Mouse (Mus musculus): Measurements from ENCODE around the gene Clstn2. TPM values are rescaled to one million over a fixed set of nuclear protein-coding genes. Genes with fewer than 3 reads are reported as not detected.

Gene Clstn2
- total and polyA plus RNA-seq, 3 experiments: not detected

- H3K4me1 ChIP-seq (ENCODE audit: control insufficient read depth in 1 of 2, insufficient read depth in 2 of 2, low read length in 2 of 2): no peaks in the 10 kb centered on the region
- H3K27ac ChIP-seq (ENCODE audit: control insufficient read depth, low read depth, low read length): no peak overlapping the region
- H3K9me3 ChIP-seq (replicated peaks; ENCODE audit: insufficient read depth, low read length): no peaks in the 10 kb centered on the region
- no peak overlapping the region for H3K9ac ChIP-seq (ENCODE audit: control insufficient read depth, low read depth, low read length, poor library complexity, severe bottlenecking)
- H3K27me3 ChIP-seq (ENCODE audit: control insufficient read depth in 1 of 2, insufficient read depth in 2 of 2, low read length in 2 of 2): no peaks in the 10 kb centered on the region
- H3K79me2 ChIP-seq (ENCODE audit: control insufficient read depth, insufficient read depth, low read length, poor library complexity): no peaks in the 10 kb centered on the region
- no peak overlapping the region for H3K4me3 ChIP-seq (ENCODE audit: control insufficient read depth in 1 of 2, insufficient read depth in 1 of 2, low read depth in 2 of 2, low read length in 2 of 2)
- no peak for DNase-seq (ENCODE audit: low read depth, low spot score)
- TF ChIP-seq SMC3 (IDR thresholded peaks at IDR 0.05; ENCODE audit: low read depth, low read length) (no peak), SIN3A (IDR thresholded peaks at IDR 0.05; ENCODE audit: low read length) (no peak)
- H3K36me3 ChIP-seq (ENCODE audit: control insufficient read depth in 1 of 2, insufficient read depth in 2 of 2, low read length in 2 of 2): no peaks in the 10 kb centered on the region
Observed at GRCm38 (mm10) chr9:97439872-97440636, 592.9 kb downstream of the Clstn2 start.

- no peaks in the 10 kb centered on the region for H3K4me1 ChIP-seq (ENCODE audit: control insufficient read depth in 1 of 2, insufficient read depth in 2 of 2, low read length in 2 of 2)
- H3K4me3 ChIP-seq (ENCODE audit: control insufficient read depth in 1 of 2, insufficient read depth in 1 of 2, low read depth in 2 of 2, low read length in 2 of 2): no peak overlapping the region
- H3K79me2 ChIP-seq (ENCODE audit: control insufficient read depth, insufficient read depth, low read length, poor library complexity): no peaks in the 10 kb centered on the region
- no peaks in the 10 kb centered on the region for H3K27me3 ChIP-seq (ENCODE audit: control insufficient read depth in 1 of 2, insufficient read depth in 2 of 2, low read length in 2 of 2)
- no peaks in the 10 kb centered on the region for H3K9me3 ChIP-seq (replicated peaks; ENCODE audit: insufficient read depth, low read length)
- TF ChIP-seq RCOR1 (IDR thresholded peaks at IDR 0.05; ENCODE audit: low read depth, low read length) (no peak), MAX (IDR thresholded peaks at IDR 0.05; ENCODE audit: low read length) (no peak), POLR2AphosphoS2 (IDR thresholded peaks at IDR 0.05; ENCODE audit: low read length) (no peak), POLR2A (IDR thresholded peaks at IDR 0.05; ENCODE audit: control insufficient read depth in 1 of 2, insufficient read depth in 1 of 2, low read depth in 1 of 2, low read length in 2 of 2, poor library complexity in 1 of 2) (no peak), MAZ (IDR thresholded peaks at IDR 0.05; ENCODE audit: low read depth, low read length) (no peak), TAL1 (IDR thresholded peaks at IDR 0.05; ENCODE audit: low read length) (no peak), BHLHE40 (IDR thresholded peaks at IDR 0.05; ENCODE audit: borderline replicate concordance, low read depth, low read length) (no peak), ZC3H11A (IDR thresholded peaks at IDR 0.05; ENCODE audit: low read depth, low read length) (no peak), USF2 (IDR thresholded peaks at IDR 0.05; ENCODE audit: borderline replicate concordance in 1 of 2, insufficient read depth in 1 of 2, low read depth in 1 of 2, low read length in 2 of 2) (no peak), POLR2AphosphoS5 (IDR thresholded peaks at IDR 0.05; ENCODE audit: borderline replicate concordance, low read depth, low read length) (no peak), CHD2 (IDR thresholded peaks at IDR 0.05; ENCODE audit: low read length) (no peak), HCFC1 (IDR thresholded peaks at IDR 0.05; ENCODE audit: low read depth, low read length) (no peak), TBP (IDR thresholded peaks at IDR 0.05; ENCODE audit: low read depth, low read length) (no peak), UBTF (IDR thresholded peaks at IDR 0.05; ENCODE audit: borderline replicate concordance, insufficient read depth, low read depth, low read length) (no peak)
- no peak overlapping the region for H3K27ac ChIP-seq (ENCODE audit: control insufficient read depth, low read depth, low read length)
- H3K9ac ChIP-seq (ENCODE audit: control insufficient read depth, low read depth, low read length, poor library complexity, severe bottlenecking): no peak overlapping the region
- DNase-seq (ENCODE audit: low read depth, low spot score): no peak
- H3K36me3 ChIP-seq (ENCODE audit: control insufficient read depth in 1 of 2, insufficient read depth in 2 of 2, low read length in 2 of 2): no peaks in the 10 kb centered on the region
Observed at GRCm38 (mm10) chr9:97434666-97435065, 598.3 kb downstream of the Clstn2 start.
